Mouse (Mus musculus) kidney, embryonic 14.5 days (tissue): ENCODE measurements at regions not wholly inside any gene's neighbourhood (a gene's known extent, or its start where the extent isn't known, plus 50 kb on each side); places are given as distances from the start of the nearest gene placed in this dataset.
"Not testable (repeated sequence)": the region's sequence is repeated elsewhere in the genome, so short reads cannot be mapped to it uniquely, and the experiment has no call there.

Experiments used
- ATAC-seq: fragments of 200-750 bp; cut with Nextera tagmentation; 2 replicates; pipeline ENCODE4 v1.8.0; 2017; ENCODE audit warnings: moderate number of reproducible peaks, mild to moderate bottlenecking, moderate TSS enrichment, moderate library complexity; ENCODE audit not compliant: low FRiP score, low TSS enrichment
- H3K27ac ChIP-seq: fragments of 300-500 bp; sonication (generic); 2 replicates; pipeline ENCODE4 v1.5.1; 2014; ENCODE audit warnings: low read depth, mild to moderate bottlenecking, low read length, moderate library complexity, mixed read lengths
- H3K27me3 ChIP-seq: fragments of 300-500 bp; sonication (generic); 2 replicates; pipeline ENCODE4 v1.6.1; 2014; ENCODE audit warnings: mild to moderate bottlenecking, low read length; ENCODE audit not compliant: control insufficient read depth, insufficient read depth
- H3K36me3 ChIP-seq: fragments of 300-500 bp; sonication (generic); 2 replicates; pipeline ENCODE4 v1.6.1; 2014; ENCODE audit warnings: low read length, mixed read lengths; ENCODE audit not compliant: control insufficient read depth, insufficient read depth
- H3K4me1 ChIP-seq: fragments of 300-500 bp; sonication (generic); 2 replicates; pipeline ENCODE4 v1.6.1; 2014; ENCODE audit warnings: low read length, mixed read lengths; ENCODE audit not compliant: control insufficient read depth, insufficient read depth
- H3K4me2 ChIP-seq: fragments of 300-500 bp; sonication (generic); replicated peaks from 2 replicates; pipeline ENCODE4 v1.6.1; 2014; ENCODE audit warnings: low read depth, mild to moderate bottlenecking, low read length
- H3K4me3 ChIP-seq: fragments of 300-500 bp; sonication (generic); 2 replicates; pipeline ENCODE4 v1.5.1; 2014; ENCODE audit warnings: mild to moderate bottlenecking, low read length
- H3K9ac ChIP-seq: fragments of 300-500 bp; sonication (generic); 2 replicates; pipeline ENCODE4 v1.6.1; 2014; ENCODE audit warnings: low read depth, mild to moderate bottlenecking, low read length, moderate library complexity
- H3K9me3 ChIP-seq: fragments of 300-500 bp; sonication (generic); 2 replicates; pipeline ENCODE4 v1.6.1; 2016; ENCODE audit warnings: low read length; ENCODE audit not compliant: control insufficient read depth
- WGBS: fragments of 180-500 bp; shearing (Covaris S2); extraction: QIAGEN DNeasy Blood & Tissue Kit; methylation state at CpG from one replicate; pipeline ENCODE4 v1.1.7; 2014; 5-methylcytosine and 5-hydroxymethylcytosine counted together

- Histone ChIP-seq H3K36me3 (no peaks in the 10 kb centered on the region), H3K27ac (no peak overlapping the region), H3K9me3 (no peaks in the 10 kb centered on the region), H3K9ac (no peak overlapping the region), H3K4me2 (no peak overlapping the region), H3K4me1 (no peaks in the 10 kb centered on the region), H3K4me3 (no peak overlapping the region), H3K27me3 (no peaks in the 10 kb centered on the region)
- ATAC-seq: no peak
- WGBS: 83% methylated on average over 5 of the region's 5 CpGs
Observed at GRCm38 (mm10) chr1:12574274-12574673, 1160.4 kb downstream of the A830018L16Rik start.

- H3K9ac ChIP-seq: no peak overlapping the region
- ATAC-seq: no peak
- H3K4me2 ChIP-seq: no peak overlapping the region; the same call in 1 of the 2 replicates
- 6% methylated on average over 12 of the region's 13 CpGs for WGBS
- H3K4me1 ChIP-seq: no peaks in the 10 kb centered on the region
- H3K27ac ChIP-seq: no peak overlapping the region
- H3K36me3 ChIP-seq: no peaks in the 10 kb centered on the region
- H3K9me3 ChIP-seq: no peaks in the 10 kb centered on the region
- no peaks in the 10 kb centered on the region for H3K27me3 ChIP-seq
- H3K4me3 ChIP-seq: no peak overlapping the region
Observed at GRCm38 (mm10) chr1:12577027-12577703, 1163.3 kb downstream of the A830018L16Rik start.

- H3K36me3 ChIP-seq: no peaks in the 10 kb centered on the region
- 90% methylated on average over 1 of the region's 1 CpGs for WGBS
- no peaks in the 10 kb centered on the region for H3K27me3 ChIP-seq
- H3K9me3 ChIP-seq: no peaks in the 10 kb centered on the region
- H3K27ac ChIP-seq: no peak overlapping the region
- no peaks in the 10 kb centered on the region; the same call in 1 of the 2 replicates for H3K4me1 ChIP-seq
- H3K4me2 ChIP-seq: no peak overlapping the region
- no peak overlapping the region for H3K9ac ChIP-seq
- H3K4me3 ChIP-seq: no peak overlapping the region
- ATAC-seq: no peak
Observed at GRCm38 (mm10) chr1:12577978-12578377, 1164.1 kb downstream of the A830018L16Rik start.

GRCm38 (mm10) chr1:12583012-12583411 lies 1169.1 kb downstream of the A830018L16Rik start:
- peak; percentile 50; the same call in 1 of the 2 replicates for ATAC-seq
- Histone ChIP-seq H3K4me3 (no peak overlapping the region), H3K9ac (no peak overlapping the region), H3K27me3 (no peaks in the 10 kb centered on the region), H3K9me3 (no peaks in the 10 kb centered on the region), H3K4me2 (no peak overlapping the region), H3K4me1 (no peaks in the 10 kb centered on the region; the same call in 1 of the 2 replicates), H3K27ac (no peak overlapping the region; the same call in 1 of the 2 replicates), H3K36me3 (no peaks in the 10 kb centered on the region)
- 35% methylated on average over 3 of the region's 3 CpGs for WGBS

DNA sequence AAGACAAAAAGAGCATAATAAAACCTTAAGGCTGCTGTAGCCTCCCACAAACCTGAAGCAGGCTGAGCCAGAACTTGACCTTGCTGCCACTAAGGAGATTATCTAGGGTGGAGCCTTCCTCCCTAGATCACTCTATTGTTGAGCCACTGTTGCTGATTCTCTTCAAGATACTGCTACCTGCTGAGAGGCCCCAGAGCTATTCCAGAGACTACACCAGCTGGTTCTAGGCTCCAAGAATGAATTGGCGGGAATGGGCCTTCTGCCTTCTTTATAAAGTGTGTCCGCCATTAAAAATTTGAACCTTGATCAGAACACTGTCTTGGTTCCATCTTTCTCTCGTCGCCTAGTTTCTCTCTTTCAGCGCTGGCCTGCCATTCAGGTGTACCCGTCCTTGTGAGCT lies 1173.1 kb downstream of the A830018L16Rik start:
- not testable (repeated sequence) for H3K36me3 ChIP-seq, H3K27ac ChIP-seq, H3K9ac ChIP-seq, H3K4me1 ChIP-seq, H3K4me3 ChIP-seq, ATAC-seq, H3K4me2 ChIP-seq, H3K9me3 ChIP-seq, H3K27me3 ChIP-seq
- 98% methylated on average over 6 of the region's 6 CpGs for WGBS

DNA sequence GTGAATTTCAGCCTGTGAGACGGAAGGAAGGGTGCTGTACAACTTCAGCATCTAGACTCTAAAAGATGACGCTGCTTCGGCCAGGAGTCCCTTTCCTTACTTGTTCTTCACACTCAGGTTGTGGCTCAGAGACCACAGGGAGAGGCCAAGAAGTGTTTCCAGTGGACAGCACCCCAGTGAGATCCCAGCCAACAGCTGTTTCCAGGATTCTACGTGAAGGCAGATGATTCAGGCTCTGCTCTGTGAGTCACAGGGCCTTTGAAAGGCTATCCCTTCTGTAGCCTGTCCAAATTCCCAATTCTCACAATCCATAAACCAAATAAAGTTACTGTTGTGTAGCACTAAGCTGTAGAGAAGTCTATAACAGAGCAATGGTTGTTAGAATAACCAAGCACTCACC lies 1198.2 kb downstream of the A830018L16Rik start:
- no peak for ATAC-seq
- no peak overlapping the region for H3K4me3 ChIP-seq
- H3K9ac ChIP-seq: no peak overlapping the region
- H3K27me3 ChIP-seq: no peaks in the 10 kb centered on the region
- no peaks in the 10 kb centered on the region for H3K4me1 ChIP-seq
- 82% methylated on average over 4 of the region's 4 CpGs for WGBS
- no peak overlapping the region for H3K4me2 ChIP-seq
- no peak overlapping the region for H3K27ac ChIP-seq
- H3K9me3 ChIP-seq: no peaks in the 10 kb centered on the region
- H3K36me3 ChIP-seq: no peaks in the 10 kb centered on the region

DNA sequence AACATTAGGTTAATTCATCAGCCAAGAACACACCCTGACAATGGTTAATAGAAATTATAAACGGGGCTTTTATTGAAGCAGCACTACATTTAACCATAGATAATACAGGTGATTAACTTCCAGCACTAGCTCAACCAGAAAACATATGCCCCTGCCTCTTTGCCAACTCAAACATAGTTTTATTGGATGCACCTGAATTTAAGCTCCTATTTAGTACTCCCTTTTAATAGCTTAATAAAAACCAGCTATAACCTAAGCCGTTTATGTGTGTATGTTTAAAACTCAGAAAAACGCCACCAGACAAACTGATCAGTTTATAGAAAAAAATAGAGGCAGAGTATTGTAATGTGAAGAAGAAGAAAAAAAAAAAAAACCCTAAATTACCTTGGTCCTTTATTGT lies 1201.4 kb downstream of the A830018L16Rik start:
- H3K4me2 ChIP-seq: no peak overlapping the region
- ATAC-seq: no peak
- 70% methylated on average over 3 of the region's 3 CpGs for WGBS
- no peaks in the 10 kb centered on the region for H3K4me1 ChIP-seq
- H3K9me3 ChIP-seq: no peaks in the 10 kb centered on the region
- no peak overlapping the region for H3K4me3 ChIP-seq
- no peak overlapping the region for H3K27ac ChIP-seq
- no peaks in the 10 kb centered on the region for H3K27me3 ChIP-seq
- H3K9ac ChIP-seq: no peak overlapping the region
- H3K36me3 ChIP-seq: no peaks in the 10 kb centered on the region

DNA sequence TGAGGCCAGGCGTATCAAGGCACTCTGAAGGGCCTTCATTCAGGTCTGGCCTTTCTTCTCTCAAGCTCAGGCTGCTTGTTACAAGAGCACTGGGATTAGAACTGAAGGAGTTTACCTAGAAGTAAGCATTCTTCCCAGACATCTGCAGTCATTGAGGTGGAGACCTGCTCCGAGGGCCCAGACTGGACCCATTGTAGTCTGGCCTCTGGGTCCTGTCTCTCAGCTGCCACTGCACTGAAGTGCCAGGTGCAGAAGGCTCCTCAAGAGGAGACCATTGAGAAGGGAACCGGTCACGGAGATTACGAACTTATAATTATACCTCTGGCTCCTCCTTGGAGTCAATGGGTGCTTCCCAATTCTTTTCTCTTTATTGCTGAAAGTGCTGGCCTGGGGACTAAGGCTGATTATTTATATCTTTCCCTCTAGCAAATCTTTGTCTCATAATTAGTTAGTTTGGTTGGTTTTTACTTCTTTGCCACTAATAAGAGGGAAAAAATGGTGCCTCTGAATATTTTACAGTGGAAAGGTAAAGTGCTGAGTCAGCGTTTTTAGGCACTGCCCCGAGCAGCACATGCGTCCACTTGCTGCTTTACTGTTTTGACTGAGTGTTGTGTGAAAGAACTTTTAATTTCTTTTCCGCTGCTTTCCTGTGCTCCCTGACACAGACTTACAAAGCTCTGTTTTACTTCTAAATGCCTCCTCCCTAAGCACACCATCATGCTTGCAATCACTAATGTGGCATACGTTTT lies 1202.0 kb downstream of the A830018L16Rik start:
- ATAC-seq: no peak
- Histone ChIP-seq H3K36me3 (no peaks in the 10 kb centered on the region), H3K27me3 (no peaks in the 10 kb centered on the region), H3K4me3 (no peak overlapping the region), H3K4me2 (no peak overlapping the region), H3K27ac (no peak overlapping the region), H3K9me3 (no peaks in the 10 kb centered on the region), H3K9ac (no peak overlapping the region), H3K4me1 (no peaks in the 10 kb centered on the region)
- 76% methylated on average over 10 of the region's 10 CpGs for WGBS

- Histone ChIP-seq H3K9ac (no peak overlapping the region), H3K4me3 (no peak overlapping the region), H3K9me3 (no peaks in the 10 kb centered on the region), H3K27me3 (no peaks in the 10 kb centered on the region), H3K36me3 (no peaks in the 10 kb centered on the region), H3K4me2 (no peak overlapping the region), H3K4me1 (no peaks in the 10 kb centered on the region), H3K27ac (no peak overlapping the region)
- WGBS: 85% methylated on average over 2 of the region's 2 CpGs
- no peak for ATAC-seq
Observed at GRCm38 (mm10) chr1:12619981-12620380, 1206.1 kb downstream of the A830018L16Rik start.
